Mouse (Mus musculus) C2C12 (cell line): Measurements from ENCODE around the gene Ppie. TPM values are rescaled to one million over a fixed set of nuclear protein-coding genes. Genes with fewer than 3 reads are reported as not detected.
"Not testable (repeated sequence)": the region's sequence is repeated elsewhere in the genome, so short reads cannot be mapped to it uniquely, and the experiment has no call there.

Experiments used
- H3K27me3 ChIP-seq: one replicate; pipeline ENCODE4 v1.6.1; 2011; ENCODE audit not compliant: control insufficient read depth, insufficient read depth, insufficient read length
- H3K36me3 ChIP-seq: one replicate; pipeline ENCODE4 v1.6.1; 2011; ENCODE audit not compliant: control insufficient read depth, insufficient read depth
- H3K4me3 ChIP-seq: one replicate; pipeline ENCODE4 v1.5.1; 2011; ENCODE audit warnings: mild to moderate bottlenecking, control low read depth; ENCODE audit not compliant: poor library complexity, insufficient read depth, severe bottlenecking
- H3K79me2 ChIP-seq: one replicate; pipeline ENCODE4 v1.6.1; 2011; ENCODE audit not compliant: control insufficient read depth, insufficient read depth
- H3K79me3 ChIP-seq: one replicate; pipeline ENCODE4 v1.6.1; 2011; ENCODE audit warnings: low read depth, control low read depth
- H3ac ChIP-seq: one replicate; pipeline ENCODE3; 2011; ENCODE audit warnings: low read depth; ENCODE audit not compliant: control insufficient read depth, insufficient read length
- CEBPB ChIP-seq: IDR thresholded peaks from one replicate; pipeline ENCODE4 v1.6.1; 2011; ENCODE audit warnings: low read depth, mild to moderate bottlenecking, control low read depth, moderate library complexity
- CTCF ChIP-seq: IDR thresholded peaks from one replicate; pipeline ENCODE4 v1.5.1; 2011; ENCODE audit not compliant: control insufficient read depth, insufficient read depth, insufficient read length
- FOSL1 ChIP-seq: IDR thresholded peaks from one replicate; pipeline ENCODE4 v1.8.0; 2011; ENCODE audit warnings: mild to moderate bottlenecking, low read length; ENCODE audit not compliant: poor library complexity, insufficient read depth, severe bottlenecking
- MAX ChIP-seq: IDR thresholded peaks from one replicate; pipeline ENCODE4 v1.6.1; 2011; ENCODE audit warnings: mild to moderate bottlenecking, control low read depth
- MYOD1 ChIP-seq: IDR thresholded peaks from one replicate; pipeline ENCODE4 v1.6.1; 2011; ENCODE audit warnings: low read depth; ENCODE audit not compliant: control insufficient read depth, insufficient read length
- MYOG ChIP-seq: IDR thresholded peaks from one replicate; pipeline ENCODE4 v1.6.1; 2011; ENCODE audit not compliant: control insufficient read depth, insufficient read length; ENCODE audit errors: extremely low read depth
- USF1 ChIP-seq: IDR thresholded peaks from one replicate; pipeline ENCODE4 v1.6.1; 2011; ENCODE audit warnings: low read depth, mild to moderate bottlenecking, control low read depth, moderate library complexity
- polyA plus RNA-seq: library from polyadenylated mRNA; unstranded; fragments of >200 nt; fragmentation: generic; extraction: Trizol; gene quantifications from one replicate; pipeline ENCODE4 v1.2.1, GENCODE M21; 2012; ENCODE audit warnings: missing spikeins

Ppie gene
- polyA plus RNA-seq, 1 experiment, result 86.2 TPM

GRCm38 (mm10) chr4:123126626-123127025 is 13.1 kb downstream of the Ppie start:
- TF ChIP-seq USF1, result no peak
- no peak for TF ChIP-seq CEBPB
- no peak for TF ChIP-seq MAX
- no peak for TF ChIP-seq MYOG
- TF ChIP-seq MYOD1, result no peak
- no peak for TF ChIP-seq FOSL1
- no peak for TF ChIP-seq CTCF
- no peak overlapping the region for H3K4me3 ChIP-seq
- no peaks in the 10 kb centered on the region for H3K27me3 ChIP-seq
- H3K79me3 ChIP-seq, result no peaks in the 10 kb centered on the region
- H3K36me3 ChIP-seq, result peaks cover 56% of the 10 kb centered on the region
- H3ac ChIP-seq, result no peak overlapping the region
- no peaks in the 10 kb centered on the region for H3K79me2 ChIP-seq

GRCm38 (mm10) chr4:123121286-123121685 is 18.5 kb downstream of the Ppie start:
- Histone ChIP-seq H3K36me3 (peaks cover 11% of the 10 kb centered on the region), H3K79me2 (no peaks in the 10 kb centered on the region)
- TF ChIP-seq CEBPB, result no peak
- no peak for TF ChIP-seq CTCF
- no peak for TF ChIP-seq FOSL1
- TF ChIP-seq MAX, result no peak
- no peak for TF ChIP-seq MYOG
- TF ChIP-seq MYOD1, result no peak
- TF ChIP-seq USF1, result no peak

GRCm38 (mm10) chr4:123116640-123117039 is 23.1 kb downstream of the Ppie start:
- not testable (repeated sequence) for H3K36me3 ChIP-seq, H3K27me3 ChIP-seq, H3K79me3 ChIP-seq, H3ac ChIP-seq, H3K79me2 ChIP-seq, H3K4me3 ChIP-seq

More at GRCm38 (mm10) chr4:123121286-123121685, 18.5 kb downstream of the Ppie start:
- H3K4me3 ChIP-seq, result no peak overlapping the region
- H3ac ChIP-seq, result no peak overlapping the region
- no peaks in the 10 kb centered on the region for H3K79me3 ChIP-seq
- no peaks in the 10 kb centered on the region for H3K27me3 ChIP-seq

- no peaks in the 10 kb centered on the region for H3K79me3 ChIP-seq
- H3K4me3 ChIP-seq, result no peak within 1 kb of the TSS
- peaks cover 5% of the 10 kb centered on the region for H3K27me3 ChIP-seq
- no peaks in the 10 kb centered on the region for H3K79me2 ChIP-seq
- TF ChIP-seq USF1 (no peak), MYOG (no peak), FOSL1 (no peak)
- H3ac ChIP-seq, result no peak within 1 kb of the TSS
- no peaks in the 10 kb centered on the region for H3K36me3 ChIP-seq
Measured at GRCm38 (mm10) chr4:123116011-123116410, 23.7 kb downstream of the Ppie start, which contains the start of gene Oxct2b. Oxct2b (plus strand) TSS chr4:123116266.

- H3K36me3 ChIP-seq, H3K79me3 ChIP-seq, H3K27me3 ChIP-seq, H3K4me3 ChIP-seq, H3K79me2 ChIP-seq, H3ac ChIP-seq: not testable (repeated sequence)
Measured at GRCm38 (mm10) chr4:123114651-123115050, 25.1 kb downstream of the Ppie start.

GRCm38 (mm10) chr4:123112216-123112764 is 27.5 kb downstream of the Ppie start:
- TF ChIP-seq MYOD1 (no peak), MYOG (no peak), CEBPB (no peak), FOSL1 (no peak), CTCF (no peak), MAX (no peak), USF1 (no peak)
- Histone ChIP-seq H3K79me2 (no peaks in the 10 kb centered on the region), H3K79me3 (no peaks in the 10 kb centered on the region), H3K27me3 (peaks cover 5% of the 10 kb centered on the region), H3ac (no peak overlapping the region), H3K4me3 (no peak overlapping the region), H3K36me3 (no peaks in the 10 kb centered on the region)

- not testable (repeated sequence) for H3ac ChIP-seq, H3K79me3 ChIP-seq, H3K79me2 ChIP-seq, H3K36me3 ChIP-seq, H3K27me3 ChIP-seq, H3K4me3 ChIP-seq
Measured at GRCm38 (mm10) chr4:123111275-123111983, 28.3 kb downstream of the Ppie start.
